Mouse (Mus musculus) midbrain, embryonic 15.5 days (tissue): ENCODE measurements at regions not wholly inside any gene's neighbourhood (a gene's known extent, or its start where the extent isn't known, plus 50 kb on each side); places are given as distances from the start of the nearest gene placed in this dataset.

ENCODE experiments used
- ATAC-seq: fragments of 200-750 bp; cut with Nextera tagmentation; replicated peaks from 2 replicates; pipeline ENCODE4 v1.8.0; 2017; ENCODE audit warnings: moderate TSS enrichment
- H3K27ac ChIP-seq: fragments of 300-500 bp; sonication (generic); 2 replicates; pipeline ENCODE4 v1.5.1; 2015; ENCODE audit warnings: mild to moderate bottlenecking, inconsistent platforms
- H3K27me3 ChIP-seq: fragments of 300-500 bp; sonication (generic); replicated peaks from 2 replicates; pipeline ENCODE4 v1.6.1; 2015; ENCODE audit warnings: inconsistent platforms
- H3K36me3 ChIP-seq: fragments of 300-500 bp; sonication (generic); replicated peaks from 2 replicates; pipeline ENCODE4 v1.6.1; 2015; ENCODE audit warnings: inconsistent platforms
- H3K4me1 ChIP-seq: fragments of 300-500 bp; sonication (generic); 2 replicates; pipeline ENCODE4 v1.6.1; 2015; ENCODE audit warnings: inconsistent platforms
- H3K4me2 ChIP-seq: fragments of 300-500 bp; sonication (generic); 2 replicates; pipeline ENCODE4 v1.6.1; 2015; ENCODE audit warnings: inconsistent platforms, mild to moderate bottlenecking, moderate library complexity
- H3K4me3 ChIP-seq: fragments of 300-500 bp; sonication (generic); 2 replicates; pipeline ENCODE4 v1.5.1; 2015; ENCODE audit warnings: mild to moderate bottlenecking, inconsistent platforms
- H3K9ac ChIP-seq: fragments of 300-500 bp; sonication (generic); 2 replicates; pipeline ENCODE4 v1.6.1; 2015; ENCODE audit warnings: mild to moderate bottlenecking, inconsistent platforms
- H3K9me3 ChIP-seq: fragments of 300-500 bp; sonication (generic); 2 replicates; pipeline ENCODE4 v1.6.1; 2016; ENCODE audit warnings: inconsistent platforms
- WGBS: fragments of 180-500 bp; shearing (Covaris S2); methylation state at CpG from one replicate; pipeline ENCODE4 v1.1.7; 2015; ENCODE audit warnings: mixed read lengths; 5-methylcytosine and 5-hydroxymethylcytosine counted together

- H3K4me3 ChIP-seq = no peak overlapping the region
- no peaks in the 10 kb centered on the region for H3K36me3 ChIP-seq
- H3K27me3 ChIP-seq = no peaks in the 10 kb centered on the region
- no peak overlapping the region for H3K27ac ChIP-seq
- no peaks in the 10 kb centered on the region for H3K9me3 ChIP-seq
- 68% methylated on average over 1 of the region's 1 CpGs for WGBS
- 0 out of 2 replicates have a peak, but pooled peaks cover 5% of the 10 kb centered on the region for H3K4me1 ChIP-seq
- H3K4me2 ChIP-seq = no peak overlapping the region
- H3K9ac ChIP-seq = no peak overlapping the region
- ATAC-seq = no peak
Observed at GRCm38 (mm10) chr4:69197577-69197976, 243.4 kb upstream of the Brinp1 start.

- peak overlapping the region; percentile 78 for H3K4me2 ChIP-seq
- H3K4me1 ChIP-seq = 0 out of 2 replicates have a peak, but pooled peaks cover 5% of the 10 kb centered on the region
- H3K27ac ChIP-seq = peak overlapping the region; percentile 80; the same call in 1 of the 2 replicates
- no peaks in the 10 kb centered on the region for H3K27me3 ChIP-seq
- H3K36me3 ChIP-seq = no peaks in the 10 kb centered on the region
- peak; percentile 69 for ATAC-seq
- H3K9me3 ChIP-seq = no peaks in the 10 kb centered on the region
- peak overlapping the region; percentile 63 for H3K9ac ChIP-seq
- 94% methylated on average over 1 of the region's 1 CpGs for WGBS
- H3K4me3 ChIP-seq = peak overlapping the region; percentile 48
Observed at GRCm38 (mm10) chr4:69196094-69196493, 241.9 kb upstream of the Brinp1 start.

DNA sequence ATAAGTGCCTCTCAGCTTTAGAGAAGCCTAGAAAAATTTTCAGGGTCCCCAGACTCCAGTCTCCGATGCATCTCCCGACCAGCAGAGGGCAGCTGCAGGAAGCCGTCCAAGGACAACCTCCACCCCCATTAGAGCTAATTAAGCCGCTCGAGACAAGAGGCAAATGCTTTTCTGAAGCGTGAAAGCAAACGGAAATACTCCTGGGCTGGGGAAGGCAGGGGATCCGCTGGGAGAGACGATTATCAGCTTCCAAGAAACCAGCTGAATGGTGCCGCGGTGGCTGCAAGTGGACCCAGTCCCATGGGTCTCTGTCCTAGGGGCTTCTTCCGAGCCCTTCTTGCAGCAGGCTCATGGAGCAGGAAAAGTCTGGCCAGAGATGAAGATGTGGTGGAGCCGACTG is 241.4 kb upstream of the Brinp1 start:
- peak; percentile 94 for ATAC-seq
- 0 out of 2 replicates have a peak, but pooled peaks cover 5% of the 10 kb centered on the region for H3K4me1 ChIP-seq
- H3K36me3 ChIP-seq = no peaks in the 10 kb centered on the region
- H3K4me2 ChIP-seq = peak overlapping the region; percentile 78
- peak overlapping the region; percentile 80 for H3K27ac ChIP-seq
- H3K9ac ChIP-seq = peak overlapping the region; percentile 63
- no peaks in the 10 kb centered on the region for H3K9me3 ChIP-seq
- H3K4me3 ChIP-seq = peak overlapping the region; percentile 48
- H3K27me3 ChIP-seq = no peaks in the 10 kb centered on the region
- whole genome bisulfite sequencing = under 1% methylated on average over 13 of the region's 13 CpGs
